Mouse (Mus musculus) cerebellum, adult 9-10 months (tissue): ENCODE results near the gene Bet1l.

Source experiments
- DNase-seq: peaks from one replicate; pipeline ENCODE4 v3.0.0; 2022

Gene Bet1l

DNA sequence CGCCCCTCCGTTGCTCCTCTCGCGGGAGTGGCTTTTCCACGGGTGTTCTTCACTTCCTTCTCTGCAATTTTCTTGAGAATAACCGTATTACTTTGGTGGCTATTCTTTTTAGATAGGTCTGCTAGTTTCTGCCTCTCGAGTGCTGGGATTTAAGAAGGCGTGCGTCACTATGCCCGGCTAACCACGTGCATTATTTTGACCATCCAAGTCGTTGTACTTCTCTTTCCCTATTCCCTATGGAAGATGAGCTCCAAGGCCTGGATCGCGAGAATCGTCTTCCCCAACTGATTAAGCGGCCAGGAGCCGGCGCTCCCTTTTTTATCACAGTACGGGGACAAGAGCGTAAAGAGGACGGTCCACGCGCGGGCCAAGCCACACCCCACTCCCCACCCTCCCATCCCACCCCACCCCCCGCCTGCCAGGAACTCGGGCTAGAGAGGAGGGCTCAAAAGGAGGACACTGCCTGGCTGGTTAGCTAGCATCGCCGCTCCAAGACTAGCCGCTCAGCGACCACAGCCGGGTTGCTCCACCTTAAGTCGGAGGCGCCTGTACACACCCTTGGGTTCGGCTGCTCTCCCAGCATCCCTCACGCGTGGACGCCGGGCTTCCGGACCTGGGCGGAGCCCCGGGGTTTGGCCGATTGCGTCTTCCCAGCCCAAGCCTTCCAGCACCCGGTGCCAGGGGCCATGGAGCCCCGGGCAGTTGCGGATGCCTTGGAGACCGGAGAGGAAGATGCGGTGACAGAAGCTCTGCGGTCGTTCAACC, 410 bp downstream of the Bet1l start, which contains the start of gene Ric8a:
Ric8a (plus strand) TSS at position 173 of the 765 bp plus-strand sequence.
- peak; percentile 87 for DNase-seq

DNA sequence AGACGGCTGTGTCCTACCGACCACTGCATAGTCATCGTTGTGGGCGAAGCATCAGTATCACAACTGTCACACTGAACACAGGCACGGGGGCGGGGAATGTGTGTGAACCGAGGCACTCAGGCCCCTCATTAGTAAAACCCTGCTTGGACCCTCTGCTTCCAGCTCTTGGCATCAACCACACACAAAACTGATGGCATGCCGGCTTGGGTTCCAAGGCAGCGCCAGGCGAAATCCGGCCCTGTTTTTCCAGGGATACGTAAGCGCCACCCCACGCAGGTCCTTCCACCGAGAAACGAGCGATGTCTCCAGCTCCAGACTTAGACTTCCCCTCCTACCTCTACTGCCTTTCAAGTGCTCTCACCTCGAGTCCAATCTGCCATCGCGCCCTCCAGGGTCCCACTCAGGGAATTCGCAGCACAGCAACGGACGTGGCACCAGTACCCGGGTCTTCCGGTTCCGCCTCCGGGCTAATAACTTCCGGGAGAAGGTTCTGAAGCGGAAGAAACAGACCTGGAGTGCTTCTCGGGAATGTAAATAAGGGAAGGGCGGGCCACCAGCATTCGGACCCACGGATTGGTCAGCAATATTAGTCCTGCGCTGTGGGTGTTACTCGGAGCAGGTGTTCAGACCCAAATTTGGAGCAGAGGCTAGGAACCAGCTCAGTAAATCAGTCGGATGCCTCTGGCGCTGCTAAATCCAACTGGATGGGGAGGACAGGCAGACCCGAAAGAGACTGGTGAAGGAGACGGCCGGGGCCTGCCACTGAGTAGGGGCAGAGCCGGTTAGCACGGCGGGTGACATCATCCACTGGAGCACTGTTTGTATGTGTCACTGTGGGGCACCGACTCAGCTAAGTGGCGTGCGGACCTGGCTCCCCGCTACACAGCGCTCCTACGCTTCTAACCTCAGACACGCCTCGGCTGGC, 1.3 kb downstream of the Bet1l start, which contains the start of gene Gm45785:
Gm45785 (minus strand) TSS at position 472 of the 925 bp plus-strand sequence.
- peak; percentile 89 for DNase-seq

GRCm38 (mm10) chr7:140855181-140855580, 2.2 kb downstream of the Bet1l start:
- DNase-seq, result no peak

DNA sequence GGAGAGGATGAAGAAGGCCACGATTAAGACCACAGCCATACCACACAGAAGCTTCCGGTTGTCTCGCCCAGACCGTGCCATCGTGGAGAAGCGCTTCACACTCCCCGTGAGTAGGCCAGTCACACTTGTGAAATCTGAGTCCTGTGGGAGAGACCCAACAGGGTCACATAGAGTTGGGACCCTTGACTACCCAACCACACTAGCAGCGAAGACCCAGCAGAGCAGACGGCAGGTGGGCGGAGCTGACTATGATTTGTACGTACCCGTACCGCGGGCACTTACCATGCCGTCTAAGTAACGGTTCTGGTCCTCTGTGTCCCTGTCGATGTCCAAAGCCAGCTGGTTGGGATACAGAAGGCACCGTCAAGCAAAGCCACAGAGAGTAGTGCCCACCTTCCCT, 2.9 kb downstream of the Bet1l start:
- no peak for DNase-seq

DNA sequence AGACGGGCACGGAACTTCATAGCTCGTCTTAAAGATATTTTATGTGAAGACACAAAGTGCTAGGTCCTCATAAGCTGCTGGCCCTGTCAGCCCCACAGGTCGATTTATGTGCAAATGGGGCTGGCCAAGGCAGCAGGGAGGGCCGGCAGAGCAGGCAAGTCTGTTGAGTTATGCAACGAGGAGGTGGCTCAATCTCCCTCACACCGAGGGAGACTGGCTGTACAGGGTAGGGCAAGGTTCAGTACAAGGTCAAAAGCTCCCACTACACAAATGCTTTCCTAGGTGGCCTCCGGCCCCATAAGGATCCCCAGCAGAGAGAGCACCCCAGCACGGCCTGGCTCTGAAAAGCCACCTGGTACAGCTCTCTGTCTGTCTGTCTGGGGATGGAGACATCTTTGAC, 4.0 kb downstream of the Bet1l start:
- no peak for DNase-seq

DNA sequence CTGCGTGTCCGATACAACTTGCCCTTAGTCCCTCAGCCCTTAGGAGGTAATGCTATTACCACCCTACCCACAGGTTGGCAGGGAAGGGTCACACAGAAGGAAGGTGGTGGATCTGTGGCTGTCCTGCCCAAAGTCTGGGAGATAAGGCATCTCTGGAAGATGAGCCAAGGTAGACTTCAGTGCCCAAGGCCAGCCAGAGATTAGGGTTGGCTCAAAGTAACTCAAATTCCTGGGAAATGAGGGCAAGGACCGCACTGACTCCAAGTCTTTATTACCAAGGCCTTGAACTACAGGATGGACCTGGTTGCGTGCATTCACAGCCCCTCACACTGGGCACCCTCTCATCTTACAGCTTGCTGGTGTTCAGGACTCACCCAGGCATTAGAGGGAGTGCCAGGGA, 5.5 kb downstream of the Bet1l start:
- no peak for DNase-seq

DNA sequence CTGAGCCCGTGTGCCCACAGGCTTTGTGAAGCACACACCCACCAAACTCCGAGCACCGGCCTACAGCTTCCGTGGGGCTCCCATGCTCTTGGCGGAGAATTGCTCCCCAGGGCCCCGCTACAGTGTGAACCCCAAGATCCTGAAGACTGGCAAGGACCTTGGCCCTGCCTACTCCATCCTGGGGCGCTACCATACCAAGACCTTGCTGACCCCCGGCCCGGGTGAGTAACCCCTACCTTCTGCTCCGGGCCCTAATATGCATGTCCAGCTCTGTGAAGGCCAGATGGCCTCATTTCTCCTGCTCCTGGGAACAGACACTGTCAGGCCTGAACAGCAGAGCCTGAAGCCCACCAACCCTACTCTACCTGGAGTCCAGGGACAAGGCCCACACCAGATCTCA, 8.8 kb downstream of the Bet1l start:
- DNase-seq, result no peak

DNA sequence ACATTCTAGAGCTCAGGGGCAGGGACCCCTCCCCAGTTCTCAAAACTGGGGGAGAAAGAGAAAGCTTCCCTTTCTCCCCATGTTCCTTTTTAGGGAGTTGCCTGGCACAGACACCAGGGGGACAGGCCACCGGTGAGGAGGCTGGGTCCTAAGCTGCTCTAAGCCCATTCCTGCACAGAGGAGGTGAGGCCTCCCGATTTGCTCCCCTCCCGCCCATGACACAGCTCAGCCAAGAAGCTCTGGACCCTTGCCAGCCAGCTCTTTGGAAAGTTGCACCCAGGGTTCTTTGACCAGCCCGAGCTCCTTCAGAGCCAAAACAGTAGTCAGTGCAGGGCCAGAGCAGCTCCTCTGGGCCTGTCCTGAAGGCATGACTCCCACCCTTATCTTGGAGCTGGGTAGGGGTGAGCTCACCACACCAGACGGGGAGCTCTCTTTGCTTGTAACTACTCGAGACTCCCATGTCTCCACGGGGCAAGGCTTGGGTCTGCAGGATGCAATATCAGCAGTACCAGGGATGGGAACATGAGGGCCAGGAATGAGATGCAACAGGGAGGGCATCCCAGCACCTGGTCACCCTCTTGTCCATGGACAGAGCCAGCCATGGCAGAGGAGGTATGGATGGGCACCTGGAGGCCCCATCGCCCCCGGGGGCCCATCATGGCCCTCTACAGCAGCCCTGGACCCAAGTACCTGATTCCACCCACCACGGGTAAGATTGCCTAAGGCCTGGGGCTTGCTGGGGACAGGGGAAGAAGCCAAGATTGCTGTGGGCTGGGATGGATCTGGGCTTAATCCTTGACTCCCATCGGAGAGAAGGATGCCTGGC, 9.4 kb downstream of the Bet1l start, which contains the start of gene Odf3:
Odf3 (plus strand) TSS at position 51 of the 826 bp plus-strand sequence.
- no peak for DNase-seq

DNA sequence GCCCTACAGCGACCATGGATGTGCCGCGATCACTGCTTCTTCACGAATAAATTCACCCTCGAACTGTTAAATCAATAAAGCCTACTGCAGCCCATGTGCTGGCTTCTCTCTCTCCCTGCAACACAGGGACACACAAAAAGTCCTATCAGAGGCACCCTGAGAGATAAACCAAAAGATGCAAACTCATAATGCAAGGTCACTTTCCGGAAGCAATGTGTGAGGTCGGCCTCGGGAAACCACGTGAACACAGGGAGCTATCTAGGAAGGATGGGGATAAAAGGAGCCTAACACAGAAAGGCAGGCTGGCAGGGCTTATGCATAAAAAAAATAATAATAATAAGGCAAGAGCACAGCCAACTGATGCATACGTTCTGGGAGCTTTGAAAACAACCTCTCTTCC, 10.7 kb downstream of the Bet1l start:
- no peak for DNase-seq

- DNase-seq, result no peak
These were observed 11.7 kb downstream of the Bet1l start for GRCm38 (mm10) chr7:140845683-140846082.

- peak; percentile 88 for DNase-seq
These were observed 12.3 kb downstream of the Bet1l start, which contains the start of gene Scgb1c1 for GRCm38 (mm10) chr7:140844905-140845665. TSS of gene Scgb1c1 (plus strand) at chr7:140845547.

DNA sequence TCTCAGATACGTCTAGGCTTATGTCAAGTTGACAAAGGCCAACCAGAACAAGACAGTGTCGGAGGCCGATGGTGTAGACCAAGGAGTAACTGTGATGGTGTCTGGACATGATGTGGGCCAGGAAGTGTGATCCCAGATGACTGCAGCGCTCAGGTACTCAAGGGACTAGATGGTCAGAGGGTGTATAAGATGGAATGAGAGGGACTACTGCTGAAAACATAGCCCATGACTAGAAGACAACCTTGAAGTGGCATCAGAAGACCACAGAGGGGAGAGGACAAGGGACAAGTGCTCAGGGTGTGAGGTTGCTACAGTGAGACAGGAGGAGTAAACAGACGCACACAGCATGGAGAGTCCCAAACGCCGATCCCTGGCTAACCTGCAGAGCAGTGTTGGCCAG, 13.6 kb downstream of the Bet1l start:
- DNase-seq, result no peak

GRCm38 (mm10) chr7:140840750-140841735, 16.3 kb downstream of the Bet1l start:
- DNase-seq, result no peak

DNA sequence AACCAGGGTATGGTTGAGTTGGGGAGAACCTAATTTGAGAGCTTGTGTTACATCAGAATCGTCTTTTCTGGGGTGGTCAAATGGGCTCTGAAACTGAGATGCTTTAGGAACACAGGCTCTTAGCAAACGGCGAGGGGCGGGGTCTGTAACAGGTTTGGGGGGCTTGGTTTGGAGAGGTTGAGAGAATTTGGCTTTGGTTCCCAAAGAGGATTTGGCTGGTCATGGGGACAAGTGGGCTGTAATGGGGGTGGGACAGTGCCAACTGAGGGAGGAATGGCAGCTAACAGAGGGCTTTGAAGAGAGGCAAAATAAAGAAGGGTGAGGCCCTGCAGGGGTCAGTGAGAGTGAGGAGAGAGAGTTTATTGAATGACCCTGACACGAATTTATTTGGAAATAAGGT, 17.8 kb downstream of the Bet1l start:
- DNase-seq, result no peak

DNA sequence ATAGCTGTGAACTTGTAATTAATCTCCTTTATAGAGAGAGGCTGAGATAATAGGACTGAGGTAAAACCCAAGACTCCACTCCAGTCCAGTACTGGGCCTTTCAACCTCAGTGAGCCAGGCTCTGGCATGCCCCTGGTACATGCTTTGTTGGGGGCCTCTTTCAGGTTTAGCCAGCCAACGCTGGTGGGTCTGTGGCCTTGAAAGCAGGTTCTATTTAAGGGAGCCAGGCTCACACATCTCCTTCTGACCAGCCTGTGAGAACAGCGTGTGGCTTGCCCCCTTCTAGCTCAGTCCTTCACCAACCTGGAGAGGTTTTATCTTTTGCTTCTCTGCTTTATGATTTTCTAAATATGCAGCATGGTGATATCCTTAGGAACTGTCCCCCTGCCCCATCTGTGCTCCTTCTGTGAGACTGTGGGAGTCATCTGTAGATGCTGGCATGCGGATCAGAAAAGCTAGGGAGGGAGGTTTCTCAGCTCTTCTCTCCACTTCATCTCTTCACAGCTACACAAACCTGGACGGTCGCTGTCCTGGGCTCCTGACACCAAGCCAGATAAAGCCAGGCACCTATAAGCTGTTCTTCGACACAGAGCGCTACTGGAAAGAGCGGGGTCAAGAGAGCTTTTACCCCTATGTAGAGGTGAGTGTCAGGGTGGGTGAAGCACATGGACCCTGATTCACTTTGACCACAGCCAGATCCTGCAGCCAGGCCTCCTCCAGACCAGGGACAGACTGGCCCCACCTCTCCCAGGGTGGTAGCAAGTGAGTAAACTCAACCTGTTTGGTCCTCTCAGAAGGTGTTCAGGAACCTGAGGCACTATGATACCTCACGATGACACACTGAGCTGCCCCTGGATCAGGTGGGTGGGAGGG, 20.9 kb downstream of the Bet1l start:
- DNase-seq, result no peak

DNA sequence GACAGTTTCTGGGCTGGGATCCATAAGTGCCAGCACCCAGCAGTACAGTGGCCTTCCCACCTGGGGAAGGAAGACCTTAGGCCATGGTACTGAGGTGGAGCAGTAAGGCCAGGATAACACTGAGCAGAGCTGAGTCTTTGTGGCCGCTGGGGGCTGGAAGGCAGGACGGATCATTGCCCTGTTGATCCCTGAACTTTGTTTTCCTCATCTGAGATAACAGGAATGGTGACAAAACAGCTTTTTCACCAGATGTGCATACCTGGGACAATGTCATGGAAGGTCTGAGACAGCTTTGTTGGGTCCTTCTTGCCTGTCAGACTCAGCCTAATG, 21.7 kb downstream of the Bet1l start:
- no peak for DNase-seq

GRCm38 (mm10) chr7:140834968-140835757, 22.2 kb downstream of the Bet1l start, which contains the start of gene Urah:
TSS of gene Urah (plus strand) at chr7:140835018.
- no peak for DNase-seq

DNA sequence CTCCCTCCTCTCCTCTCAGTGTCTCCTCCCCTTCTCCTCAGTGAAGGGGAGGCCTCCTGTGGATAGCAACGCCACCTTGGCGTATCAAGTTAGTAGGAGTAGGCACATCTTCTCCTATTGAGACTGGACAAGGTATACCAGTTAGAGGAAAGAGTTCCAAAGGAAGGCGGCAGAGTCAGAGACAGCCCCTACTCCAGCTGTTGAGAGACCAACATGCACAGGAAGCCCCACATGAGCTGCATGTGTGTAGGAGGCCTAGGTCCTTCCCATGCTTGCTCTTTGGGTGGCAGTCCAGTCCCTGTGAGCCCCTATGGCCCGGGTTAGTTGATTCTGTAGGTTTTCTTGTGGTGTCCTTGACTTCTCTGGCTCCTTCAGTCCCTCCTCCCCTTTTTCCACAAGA, 24.0 kb downstream of the Bet1l start:
- no peak for DNase-seq

- DNase-seq, result no peak
These were observed 25.9 kb downstream of the Bet1l start for GRCm38 (mm10) chr7:140831447-140831846.
